Mouse (Mus musculus) cerebellum, adult 2 months (tissue): ENCODE measurements around the gene Foxp1. TPM values are rescaled to one million over a fixed set of nuclear protein-coding genes. Genes with fewer than 3 reads are reported as not detected.

Experiments used
- DNase-seq, 2 experiments: peaks; one replicate each; pipeline ENCODE4 v3.0.0; 2021
- H3K27ac ChIP-seq: fragments of 200-500 bp; 2 replicates; pipeline ENCODE4 v1.5.1; 2012; ENCODE audit warnings: low read length, control low read depth, inconsistent platforms; ENCODE audit not compliant: insufficient read depth
- H3K27me3 ChIP-seq: fragments of 200-500 bp; 2 replicates; pipeline ENCODE4 v1.6.1; 2012; ENCODE audit warnings: inconsistent platforms, mild to moderate bottlenecking, low read length, moderate library complexity; ENCODE audit not compliant: control insufficient read depth, insufficient read depth
- H3K4me1 ChIP-seq: fragments of 200-500 bp; 2 replicates; pipeline ENCODE4 v1.6.1; 2011; ENCODE audit warnings: low read length; ENCODE audit not compliant: control insufficient read depth, insufficient read depth
- H3K4me3 ChIP-seq: fragments of 200-500 bp; replicated peaks from 2 replicates; pipeline ENCODE3; 2011; ENCODE audit warnings: mild to moderate bottlenecking, low read depth, low read length, control low read depth; ENCODE audit not compliant: insufficient read depth
- CTCF ChIP-seq: fragments of 200-500 bp; IDR thresholded peaks from 2 replicates; pipeline ENCODE4 v1.5.1; 2011; ENCODE audit warnings: low read depth, mild to moderate bottlenecking, control low read depth, low read length, moderate library complexity, borderline replicate concordance; ENCODE audit not compliant: insufficient read depth
- POLR2A ChIP-seq: fragments of 200-500 bp; IDR thresholded peaks from 2 replicates; pipeline ENCODE4 v1.6.1; 2011; ENCODE audit warnings: low read length, control low read depth, borderline replicate concordance; ENCODE audit not compliant: insufficient read depth
- WGBS: fragments of 180-500 bp; shearing (Covaris S2); methylation state at CpG from one replicate; pipeline ENCODE4 v1.1.7; 2018; 5-methylcytosine and 5-hydroxymethylcytosine counted together
- polyA plus RNA-seq: library from polyadenylated mRNA; depleted of rRNA; stranded (reverse); fragments of >200 nt; gene quantifications from 2 replicates; pipeline ENCODE4 v1.2.3, GENCODE M21; 2012

Gene Foxp1
- polyA plus RNA-seq, 1 experiment, result 21.0 TPM

- H3K4me1 ChIP-seq, result no peaks in the 10 kb centered on the region
- DNase-seq, result no peak
- no peak overlapping the region for H3K4me3 ChIP-seq
- TF ChIP-seq CTCF (no peak), POLR2A (no peak)
- no peaks in the 10 kb centered on the region for H3K27me3 ChIP-seq
- no peak overlapping the region for H3K27ac ChIP-seq
- WGBS, result 91% methylated on average over 5 of the region's 5 CpGs
Measured at GRCm38 (mm10) chr6:99175377-99175776, 347.1 kb downstream of the Foxp1 start.

GRCm38 (mm10) chr6:99173902-99174210 is 348.7 kb downstream of the Foxp1 start:
- H3K4me1 ChIP-seq, result no peaks in the 10 kb centered on the region
- DNase-seq, result no peak
- H3K4me3 ChIP-seq, result no peak overlapping the region
- no peak overlapping the region for H3K27ac ChIP-seq
- TF ChIP-seq POLR2A, result no peak
- TF ChIP-seq CTCF, result no peak
- H3K27me3 ChIP-seq, result no peaks in the 10 kb centered on the region
- WGBS, result 90% methylated on average over 2 of the region's 2 CpGs

- Histone ChIP-seq H3K4me1 (no peaks in the 10 kb centered on the region), H3K27ac (no peak overlapping the region), H3K4me3 (no peak overlapping the region), H3K27me3 (no peaks in the 10 kb centered on the region)
- DNase-seq, result no peak
- no peak for TF ChIP-seq POLR2A
- no peak for TF ChIP-seq CTCF
- WGBS, result 90% methylated on average over 14 of the region's 14 CpGs
Measured at GRCm38 (mm10) chr6:99173066-99173901, 349.2 kb downstream of the Foxp1 start.

DNA sequence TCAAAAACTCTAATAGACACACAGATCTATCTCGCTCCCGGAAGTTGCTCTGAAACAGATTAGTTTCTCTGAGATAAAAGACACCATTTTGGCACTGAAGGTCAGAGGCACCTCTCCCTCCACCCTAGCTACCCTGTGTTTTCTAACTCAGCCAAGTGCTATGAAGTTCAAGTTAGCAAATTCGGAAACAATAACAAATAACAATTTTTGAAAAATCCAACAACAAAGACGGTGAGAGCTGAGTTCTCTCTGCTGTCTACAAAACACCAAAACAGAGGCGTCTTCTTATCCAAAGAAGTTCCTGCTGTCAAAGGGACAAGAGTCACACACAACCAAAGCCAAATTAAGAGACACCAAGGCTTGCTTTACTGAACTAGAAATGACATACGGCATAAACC is 349.9 kb downstream of the Foxp1 start:
- no peaks in the 10 kb centered on the region for H3K4me1 ChIP-seq
- H3K27me3 ChIP-seq, result no peaks in the 10 kb centered on the region
- DNase-seq, result no peak
- no peak overlapping the region for H3K27ac ChIP-seq
- 95% methylated on average over 6 of the region's 6 CpGs for WGBS
- no peak for TF ChIP-seq POLR2A
- TF ChIP-seq CTCF, result no peak
- no peak overlapping the region for H3K4me3 ChIP-seq

DNA sequence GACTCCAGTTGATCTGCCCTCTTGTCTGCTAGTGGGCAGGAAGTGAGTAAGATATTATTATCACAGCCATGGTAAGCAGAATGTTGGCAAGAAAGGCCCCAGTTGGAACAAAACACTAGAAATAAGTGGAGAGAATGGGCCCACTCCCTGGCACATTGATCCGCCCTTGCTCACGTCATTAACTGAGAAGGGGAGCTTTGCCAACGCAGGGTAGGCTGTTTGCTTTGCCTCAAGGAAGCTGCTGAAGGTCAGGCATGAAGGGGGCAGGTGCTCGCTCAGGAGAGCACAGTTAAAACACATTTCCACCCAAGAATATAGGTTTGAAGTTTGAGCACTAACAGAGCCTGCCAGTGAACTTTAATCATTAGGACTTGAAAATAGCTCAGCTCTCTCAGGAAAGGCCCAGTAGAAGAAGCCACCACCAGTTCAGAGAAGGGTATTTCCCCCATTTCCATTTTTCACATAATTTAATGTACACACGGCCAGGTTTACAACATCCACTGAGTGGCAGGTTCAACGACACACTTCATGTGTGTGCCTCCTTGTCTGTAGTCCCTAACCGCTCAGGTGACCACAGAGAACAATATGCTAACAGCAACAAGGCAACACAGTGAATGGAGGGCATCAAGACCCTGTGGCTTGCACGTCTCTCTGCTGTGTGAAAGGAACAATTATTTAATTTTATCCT is 350.5 kb downstream of the Foxp1 start:
- no peak overlapping the region for H3K27ac ChIP-seq
- H3K4me3 ChIP-seq, result no peak overlapping the region
- WGBS, result 68% methylated on average over 8 of the region's 8 CpGs
- no peaks in the 10 kb centered on the region for H3K4me1 ChIP-seq
- no peak for DNase-seq
- no peaks in the 10 kb centered on the region for H3K27me3 ChIP-seq
- TF ChIP-seq CTCF (no peak), POLR2A (no peak)

DNA sequence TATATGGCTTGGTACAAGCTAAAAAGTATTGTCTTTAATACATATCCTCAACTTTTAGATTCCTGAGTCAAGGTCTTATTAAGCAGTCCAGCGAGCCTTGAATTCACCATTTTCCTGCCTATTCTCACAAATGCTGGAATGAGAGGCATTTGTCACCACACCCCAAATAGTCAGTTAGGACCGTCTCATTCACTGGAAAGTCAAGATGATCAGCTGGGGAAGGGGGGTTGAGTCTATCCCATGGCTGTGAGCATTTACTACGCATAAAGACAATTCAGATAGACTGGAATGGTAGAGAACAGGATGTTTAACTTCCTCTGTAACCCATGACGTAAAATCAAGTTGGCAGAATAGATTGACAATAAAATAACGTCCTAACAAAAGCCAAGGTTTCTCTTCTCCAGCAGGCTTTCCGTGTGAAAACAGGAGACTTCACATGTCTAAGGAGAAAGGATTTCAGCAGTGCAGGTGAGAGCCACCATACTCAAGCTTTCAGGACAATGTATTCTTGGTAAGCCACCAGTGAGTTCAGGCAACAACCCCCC is 351.2 kb downstream of the Foxp1 start:
- no peak for TF ChIP-seq POLR2A
- no peak for TF ChIP-seq CTCF
- DNase-seq, result no peak
- Histone ChIP-seq H3K27me3 (no peaks in the 10 kb centered on the region), H3K4me1 (no peaks in the 10 kb centered on the region), H3K4me3 (no peak overlapping the region), H3K27ac (no peak overlapping the region)
- 88% methylated on average over 6 of the region's 6 CpGs for WGBS

GRCm38 (mm10) chr6:99168727-99169126 is 353.8 kb downstream of the Foxp1 start:
- 91% methylated on average over 2 of the region's 2 CpGs for WGBS
- Histone ChIP-seq H3K27ac (no peak overlapping the region), H3K4me3 (no peak overlapping the region), H3K4me1 (peaks cover 3% of the 10 kb centered on the region; the same call in 1 of the 2 replicates), H3K27me3 (no peaks in the 10 kb centered on the region)
- no peak for TF ChIP-seq POLR2A
- no peak for TF ChIP-seq CTCF
- DNase-seq, result no peak

DNA sequence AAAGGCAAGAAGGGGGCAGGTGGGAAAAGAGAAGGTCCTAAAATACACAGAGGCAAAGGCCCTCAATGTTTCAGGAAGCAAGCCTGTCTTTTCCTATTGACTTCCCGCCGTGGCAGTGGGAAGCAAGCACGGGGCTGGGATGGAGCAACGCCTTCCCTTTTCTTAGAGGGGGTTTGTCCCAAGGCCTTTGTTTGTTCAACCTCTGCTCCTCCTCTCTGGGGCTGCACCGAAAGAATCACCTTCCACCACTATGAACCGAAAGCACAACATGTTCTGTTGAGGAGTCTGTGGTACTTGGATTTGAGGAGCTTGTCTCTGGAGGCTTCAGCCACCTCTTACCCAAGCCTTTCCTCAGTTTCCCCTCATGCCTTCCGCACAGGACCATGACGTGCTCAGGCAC is 355.5 kb downstream of the Foxp1 start:
- no peak for DNase-seq
- H3K4me3 ChIP-seq, result no peak overlapping the region
- H3K4me1 ChIP-seq, result peaks cover 3% of the 10 kb centered on the region; the same call in 1 of the 2 replicates
- no peak overlapping the region for H3K27ac ChIP-seq
- TF ChIP-seq POLR2A (no peak), CTCF (no peak)
- H3K27me3 ChIP-seq, result no peaks in the 10 kb centered on the region
- WGBS, result 73% methylated on average over 8 of the region's 8 CpGs

- no peaks in the 10 kb centered on the region for H3K27me3 ChIP-seq
- no peak for TF ChIP-seq CTCF
- no peak for TF ChIP-seq POLR2A
- H3K4me1 ChIP-seq, result peaks cover 3% of the 10 kb centered on the region; the same call in 1 of the 2 replicates
- DNase-seq, result no peak
- no peak overlapping the region for H3K27ac ChIP-seq
- no peak overlapping the region for H3K4me3 ChIP-seq
- 68% methylated on average over 4 of the region's 4 CpGs for WGBS
Measured at GRCm38 (mm10) chr6:99166169-99166568, 356.4 kb downstream of the Foxp1 start.
